Mouse (Mus musculus) CH12.LX (cell line): ENCODE data around the gene Tm7sf3. TPM values are rescaled to one million over a fixed set of nuclear protein-coding genes. Genes with fewer than 3 reads are reported as not detected.

ENCODE experiments used
- DNase-seq: peaks from one replicate; pipeline ENCODE4 v3.0.0-alpha.2; 2013; ENCODE audit errors: extremely low read depth
- H3K27ac ChIP-seq: 2 replicates; pipeline ENCODE4 v1.5.1; 2012; ENCODE audit warnings: low read depth, mild to moderate bottlenecking, control low read depth, moderate library complexity; ENCODE audit not compliant: insufficient read depth
- H3K27me3 ChIP-seq: replicated peaks from 2 replicates; pipeline ENCODE3; 2012; ENCODE audit warnings: inconsistent platforms
- H3K36me3 ChIP-seq, 2 experiments: replicated peaks in 1 of 2; 2 replicates each; pipeline versions ENCODE3 to v1.6.1; 2012; ENCODE audit warnings: inconsistent platforms in 1 of 2, low read length in 1 of 2, mild to moderate bottlenecking in 1 of 2, mixed read lengths in 1 of 2, moderate library complexity in 1 of 2; ENCODE audit not compliant: control insufficient read depth in 1 of 2, insufficient read depth in 1 of 2
- H3K4me1 ChIP-seq, 2 experiments: 2 replicates each; pipeline ENCODE4 v1.6.1; 2012; ENCODE audit warnings: inconsistent platforms in 1 of 2, moderate library complexity in 1 of 2; ENCODE audit not compliant: insufficient read depth in 2 of 2, control insufficient read depth in 1 of 2
- H3K4me2 ChIP-seq: 2 replicates; pipeline ENCODE4 v1.6.1; 2012; ENCODE audit warnings: low read depth, mild to moderate bottlenecking, control low read depth; ENCODE audit not compliant: poor library complexity, insufficient read depth, severe bottlenecking
- H3K4me3 ChIP-seq, 3 experiments: fragments of 150-350 bp in 1 of 3; sonication (generic) in 1 of 3; replicated peaks in 1 of 3; 2 replicates each; pipeline versions ENCODE3 to v1.5.1; 2011 to 2012; ENCODE audit warnings: low read depth in 2 of 3, low read length in 2 of 3, mild to moderate bottlenecking in 2 of 3, moderate library complexity in 2 of 3, control low read depth in 1 of 3, improper control_type of control experiment in 1 of 3, inconsistent platforms in 1 of 3, mixed read lengths in 1 of 3; ENCODE audit not compliant: poor library complexity in 1 of 3
- H3K79me2 ChIP-seq: replicated peaks from 2 replicates; pipeline ENCODE4 v1.6.1; 2012; ENCODE audit warnings: mild to moderate bottlenecking, moderate library complexity; ENCODE audit not compliant: control insufficient read depth, poor library complexity, insufficient read depth, severe bottlenecking; ENCODE audit errors: extremely low read depth
- H3K9ac ChIP-seq: 2 replicates; pipeline ENCODE4 v1.6.1; 2012; ENCODE audit warnings: low read depth, mild to moderate bottlenecking, control low read depth, moderate library complexity; ENCODE audit not compliant: insufficient read depth
- H3K9me3 ChIP-seq: replicated peaks from 2 replicates; pipeline ENCODE3; 2012; ENCODE audit warnings: low read length, inconsistent platforms, mixed read lengths
- BHLHE40 ChIP-seq: IDR thresholded peaks from 2 replicates; pipeline ENCODE4 v1.6.1; 2011; ENCODE audit warnings: mild to moderate bottlenecking, low read depth, low read length, improper control_type of control experiment
- CTCF ChIP-seq, 2 experiments: IDR thresholded peaks in 1 of 2; conservative IDR thresholded peaks in 1 of 2; 2 replicates each; pipeline ENCODE4 v1.5.1; 2011 to 2012; ENCODE audit warnings: low read depth in 2 of 2, low read length in 2 of 2, improper control_type of control experiment in 1 of 2, inconsistent platforms in 1 of 2, mild to moderate bottlenecking in 1 of 2, moderate library complexity in 1 of 2
- E2F4 ChIP-seq: IDR thresholded peaks from 2 replicates; pipeline ENCODE4 v1.6.1; 2011; ENCODE audit warnings: low read depth, low read length, improper control_type of control experiment; ENCODE audit not compliant: insufficient replicate concordance
- ELF1 ChIP-seq: IDR thresholded peaks from 2 replicates; pipeline ENCODE4 v1.6.1; 2014; ENCODE audit warnings: low read depth, mild to moderate bottlenecking, inconsistent platforms, low read length, improper control_type of control experiment
- EP300 ChIP-seq: IDR thresholded peaks from 2 replicates; pipeline ENCODE4 v1.6.1; 2011; ENCODE audit warnings: low read length, improper control_type of control experiment
- ETS1 ChIP-seq: conservative IDR thresholded peaks from 2 replicates; pipeline ENCODE4 v1.6.1; 2012; ENCODE audit warnings: low read depth, mild to moderate bottlenecking, inconsistent platforms, low read length, improper control_type of control experiment, moderate library complexity
- IRF4 ChIP-seq: IDR thresholded peaks from 2 replicates; pipeline ENCODE4 v1.6.1; 2014; ENCODE audit warnings: low read depth, mild to moderate bottlenecking, inconsistent platforms, low read length, improper control_type of control experiment
- JUN ChIP-seq: IDR thresholded peaks from 2 replicates; pipeline ENCODE4 v1.6.1; 2011; ENCODE audit warnings: low read depth, mild to moderate bottlenecking, low read length, improper control_type of control experiment, moderate library complexity; ENCODE audit not compliant: insufficient read depth
- JUND ChIP-seq: conservative IDR thresholded peaks from 2 replicates; pipeline ENCODE4 v1.6.1; 2011; ENCODE audit warnings: low read depth, low read length, improper control_type of control experiment
- KAT2A ChIP-seq: IDR thresholded peaks from 2 replicates; pipeline ENCODE4 v1.6.1; 2012; ENCODE audit warnings: low read length, improper control_type of control experiment, inconsistent platforms; ENCODE audit not compliant: insufficient replicate concordance
- MAFK ChIP-seq: IDR thresholded peaks from 2 replicates; pipeline ENCODE4 v1.6.1; 2011; ENCODE audit warnings: low read length, improper control_type of control experiment; ENCODE audit not compliant: insufficient replicate concordance
- MEF2A ChIP-seq: IDR thresholded peaks from 2 replicates; pipeline ENCODE4 v1.6.1; 2014; ENCODE audit warnings: low read depth, mild to moderate bottlenecking, inconsistent platforms, low read length, improper control_type of control experiment, borderline replicate concordance
- NELFE ChIP-seq: IDR thresholded peaks from 2 replicates; pipeline ENCODE4 v1.6.1; 2011; ENCODE audit warnings: low read depth, low read length, improper control_type of control experiment
- NRF1 ChIP-seq: IDR thresholded peaks from 2 replicates; pipeline ENCODE4 v1.6.1; 2014; ENCODE audit warnings: low read depth, mild to moderate bottlenecking, inconsistent platforms, low read length, improper control_type of control experiment, moderate library complexity
- POLR2A ChIP-seq: IDR thresholded peaks from 2 replicates; pipeline ENCODE4 v1.6.1; 2011; ENCODE audit warnings: low read depth, mild to moderate bottlenecking, improper control_type of control experiment, low read length
- POLR2AphosphoS2 ChIP-seq: IDR thresholded peaks from 2 replicates; pipeline ENCODE4 v1.6.1; 2011; ENCODE audit warnings: low read depth, low read length, improper control_type of control experiment
- RCOR1 ChIP-seq: conservative IDR thresholded peaks from 2 replicates; pipeline ENCODE4 v1.6.1; 2012; ENCODE audit warnings: low read depth, mild to moderate bottlenecking, inconsistent platforms, low read length, improper control_type of control experiment
- SIN3A ChIP-seq: IDR thresholded peaks from 2 replicates; pipeline ENCODE4 v1.6.1; 2012; ENCODE audit warnings: low read length, improper control_type of control experiment, inconsistent platforms
- SMC3 ChIP-seq: IDR thresholded peaks from 2 replicates; pipeline ENCODE4 v1.6.1; 2011; ENCODE audit warnings: low read depth, low read length, improper control_type of control experiment
- TBP ChIP-seq: conservative IDR thresholded peaks from 2 replicates; pipeline ENCODE4 v1.6.1; 2011; ENCODE audit warnings: low read depth, low read length, improper control_type of control experiment
- TCF12 ChIP-seq: IDR thresholded peaks from 2 replicates; pipeline ENCODE4 v1.6.1; 2014; ENCODE audit warnings: low read depth, mild to moderate bottlenecking, inconsistent platforms, low read length, improper control_type of control experiment
- USF2 ChIP-seq: conservative IDR thresholded peaks from 2 replicates; pipeline ENCODE4 v1.6.1; 2011; ENCODE audit warnings: low read depth, low read length, improper control_type of control experiment
- ZC3H11A ChIP-seq: IDR thresholded peaks from 2 replicates; pipeline ENCODE4 v1.6.1; 2012; ENCODE audit warnings: low read depth, mild to moderate bottlenecking, inconsistent platforms, low read length, improper control_type of control experiment
- ZKSCAN1 ChIP-seq: IDR thresholded peaks from 2 replicates; pipeline ENCODE4 v1.6.1; 2012; ENCODE audit warnings: low read depth, inconsistent platforms, low read length, improper control_type of control experiment, borderline replicate concordance
- ZMIZ1 ChIP-seq: IDR thresholded peaks from 2 replicates; pipeline ENCODE4 v1.6.1; 2012; ENCODE audit warnings: low read depth, mild to moderate bottlenecking, inconsistent platforms, low read length, improper control_type of control experiment
- ZNF384 ChIP-seq: IDR thresholded peaks from 2 replicates; pipeline ENCODE4 v1.6.1; 2012; ENCODE audit warnings: low read depth, low read length, improper control_type of control experiment, inconsistent platforms
- dilution Hi-C: fragments of 300-500 bp; cut with MboI; formaldehyde crosslinking; loops from 2 replicates; pipeline ENCODE4 v1.14.3; 2020; ENCODE audit warnings: low sequenced_read_pairs; ENCODE audit not compliant: extremely low pct_unique_long_range_greater_than_20kb, extremely low pct_ligation_motif_present
- in situ Hi-C: fragments of 300-500 bp; cut with MboI; formaldehyde crosslinking; loops from 3 replicates; pipeline ENCODE4 v1.14.3; 2019; ENCODE audit warnings: low sequenced_read_pairs, low pct_ligation_motif_present, low pct_unique_long_range_greater_than_20kb, mixed read lengths
- polyA plus RNA-seq: library from polyadenylated mRNA; unstranded; fragments of >175 nt; gene quantifications from 2 replicates; pipeline ENCODE4 v1.2.1, GENCODE M21; 2012; ENCODE audit warnings: low read depth; ENCODE audit not compliant: insufficient read length
- total RNA-seq, 2 experiments: library from RNA; depleted of rRNA; stranded (reverse); fragments of 300-350 nt in 1 of 2; fragments of >200 nt in 1 of 2; gene quantifications; 2 replicates each; pipeline ENCODE4 v1.2.3; 2012 to 2014

Gene Tm7sf3
- total and polyA plus RNA-seq, 3 experiments: 11.4 to 23.9 (median 13.4) TPM

- Histone ChIP-seq H3K9me3 (peaks cover 6% of the 10 kb centered on the region), H3K9ac (no peak overlapping the region), H3K27me3 (no peaks in the 10 kb centered on the region)
- DNase-seq: peak; percentile 33
- in situ Hi-C loops: loop anchor here (5.0 to 25.0 kb wide), 2 partner anchors 90 to 320 kb away; no protein-coding TSS in a partner anchor
- TF ChIP-seq POLR2AphosphoS2: no peak
- no peak for TF ChIP-seq RCOR1
- TF ChIP-seq ZNF384: no peak
- TF ChIP-seq ELF1: no peak
- no peak for TF ChIP-seq POLR2A
- no peak for TF ChIP-seq ZKSCAN1
- no peak for TF ChIP-seq KAT2A
- TF ChIP-seq SMC3: no peak
- no peak for TF ChIP-seq JUND
- TF ChIP-seq E2F4: no peak
- TF ChIP-seq NELFE: no peak
- TF ChIP-seq ZC3H11A: no peak
- no peak for TF ChIP-seq USF2
- no peak for TF ChIP-seq JUN
- TF ChIP-seq TBP: no peak
- TF ChIP-seq ZMIZ1: no peak
- no peak for TF ChIP-seq CTCF (conservative IDR thresholded peaks at IDR 0.05 in 1 of 2, IDR thresholded peaks at IDR 0.05 in 1 of 2; ENCODE audit: low read depth in 2 of 2, low read length in 2 of 2)
- no peak for TF ChIP-seq TCF12
- TF ChIP-seq, all 38 proteins: peak for 0
- no peaks in the 10 kb centered on the region for H3K36me3 ChIP-seq
- H3K4me1 ChIP-seq: peaks cover 2 to 26% of the 10 kb centered on the region in 2 experiments; a peak in 3 of 4 replicates
- H3K79me2 ChIP-seq: no peaks in the 10 kb centered on the region
- H3K27ac ChIP-seq: no peak overlapping the region
- no peak overlapping the region for H3K4me3 ChIP-seq
- dilution Hi-C loops: no loop called here
- H3K4me2 ChIP-seq: no peak overlapping the region
Measured at GRCm38 (mm10) chr6:146666811-146667210, 24.2 kb upstream of the Tm7sf3 start.

GRCm38 (mm10) chr6:146665408-146665807 is 22.8 kb upstream of the Tm7sf3 start:
- Histone ChIP-seq H3K4me3 (no peak overlapping the region), H3K27me3 (no peaks in the 10 kb centered on the region), H3K4me2 (no peak overlapping the region), H3K79me2 (no peaks in the 10 kb centered on the region), H3K9me3 (peaks cover 5% of the 10 kb centered on the region), H3K9ac (no peak overlapping the region), H3K4me1 (peaks cover 2 to 26% of the 10 kb centered on the region in 2 experiments; a peak in 3 of 4 replicates), H3K27ac (no peak overlapping the region), H3K36me3 (no peaks in the 10 kb centered on the region)
- dilution Hi-C loops (no loop called here), in situ Hi-C loops (loop anchor here (5.0 to 25.0 kb wide), 2 partner anchors 92 to 322 kb away; no protein-coding TSS in a partner anchor)
- peak; percentile 68 for TF ChIP-seq JUND
- TF ChIP-seq JUN: peak; percentile 82
- TF ChIP-seq MAFK: peak; percentile 64; the same call in 1 of the 2 replicates
- TF ChIP-seq MEF2A: peak; percentile 86
- peak; percentile 85 for TF ChIP-seq ETS1
- no peak for TF ChIP-seq SIN3A
- peak; percentile 65; the same call in 1 of the 2 replicates for TF ChIP-seq IRF4
- TF ChIP-seq NRF1: no peak
- TF ChIP-seq ELF1: peak; percentile 32; the same call in 1 of the 2 replicates
- peak; percentile 63 for TF ChIP-seq EP300
- peak; percentile 55 for TF ChIP-seq BHLHE40
- peak; percentile 49 for DNase-seq
